Mouse (Mus musculus): ENCODE results near the gene Vax2. TPM values are rescaled to one million over a fixed set of nuclear protein-coding genes. Genes with fewer than 3 reads are reported as not detected.

Gene Vax2
- total RNA-seq, 2 experiments from 2014 or later: not detected

DNA sequence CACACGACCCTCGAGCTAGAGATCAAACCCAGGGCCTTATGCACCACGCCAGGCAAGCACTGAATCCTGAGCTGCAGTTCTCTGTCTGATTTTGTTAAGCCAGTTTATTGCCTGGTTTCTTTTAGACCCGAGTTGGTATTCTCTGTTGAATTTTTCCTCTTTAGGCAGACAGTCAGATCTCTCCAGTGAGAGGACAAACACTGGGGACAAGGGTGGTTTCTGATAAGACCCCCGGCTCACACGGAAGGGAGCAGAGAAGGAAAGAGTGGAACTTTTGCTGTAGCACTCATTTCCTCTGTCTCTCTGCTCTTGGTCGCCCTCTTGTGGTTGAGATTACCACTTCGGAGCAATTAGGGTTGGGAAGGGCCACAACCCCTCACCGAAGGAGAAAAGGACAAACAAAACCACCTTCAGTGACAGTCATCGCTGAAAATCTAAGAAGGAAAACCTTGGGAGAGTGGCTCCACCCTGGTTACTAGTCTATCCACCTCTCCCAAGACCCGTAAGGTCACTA, 39.2 kb downstream of the Vax2 start:
- intact Hi-C loops (cut with DNase I): no loop called here
- DNase-seq: peak; percentile 60

- no peak for DNase-seq
- intact Hi-C loops (cut with DNase I): no loop called here
Measured at GRCm38 (mm10) chr6:83756051-83756450, 45.0 kb downstream of the Vax2 start.

GRCm38 (mm10) chr6:83762344-83762743, 51.3 kb downstream of the Vax2 start, which contains the start of gene Ankrd53:
Ankrd53 (plus strand) TSS chr6:83762644.
- intact Hi-C loops (cut with DNase I): no loop called here
- no peak for DNase-seq

DNA sequence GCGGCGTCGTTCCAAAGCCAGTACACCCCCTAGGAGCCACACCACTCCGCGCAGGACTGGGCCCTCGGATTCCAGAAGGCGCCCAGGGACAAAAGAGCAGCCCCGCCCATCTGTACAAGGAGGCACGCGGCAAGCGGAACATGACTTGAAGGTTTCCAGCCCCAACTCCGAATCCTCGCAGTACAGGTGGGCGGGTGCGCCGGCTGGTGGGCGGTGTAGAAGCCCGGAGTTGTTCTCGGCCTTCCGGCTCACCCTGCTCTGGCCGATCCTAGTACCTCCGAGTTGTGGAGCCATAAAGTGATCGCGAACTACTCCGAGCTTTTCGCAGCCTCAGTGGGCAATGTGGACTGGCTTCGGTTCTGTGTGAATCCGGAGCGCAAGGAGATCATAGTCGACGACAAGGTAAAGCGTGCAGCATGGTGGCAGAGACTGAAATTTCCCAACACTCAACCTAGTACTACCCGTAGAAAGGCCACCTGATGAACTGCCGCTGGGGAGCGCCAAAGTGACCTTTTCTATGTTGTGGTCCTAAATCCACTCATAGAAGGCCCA, 51.9 kb downstream of the Vax2 start:
- peak; percentile 10 for DNase-seq
- intact Hi-C loops (cut with DNase I): no loop called here

DNA sequence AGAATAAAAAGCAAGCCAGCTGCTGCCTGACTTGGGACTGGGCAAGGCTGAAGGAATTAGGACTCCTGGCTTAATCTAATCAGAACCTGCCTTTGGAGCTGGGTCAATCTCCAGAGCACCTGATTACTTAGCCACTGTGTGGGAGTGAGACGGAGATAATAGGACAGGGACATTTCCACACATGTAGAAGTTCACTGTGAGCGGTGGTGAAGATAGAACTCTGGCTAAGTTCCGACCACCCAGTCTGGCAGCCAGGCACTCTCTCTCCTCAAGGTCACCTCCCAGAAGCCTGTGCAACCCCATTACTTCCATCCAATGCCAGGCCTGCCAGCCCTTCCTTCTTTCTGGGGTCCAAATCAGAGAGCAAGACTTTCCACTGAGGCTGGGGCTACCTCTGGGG, 55.9 kb downstream of the Vax2 start:
- intact Hi-C loops (cut with DNase I): no loop called here
- DNase-seq: no peak

DNA sequence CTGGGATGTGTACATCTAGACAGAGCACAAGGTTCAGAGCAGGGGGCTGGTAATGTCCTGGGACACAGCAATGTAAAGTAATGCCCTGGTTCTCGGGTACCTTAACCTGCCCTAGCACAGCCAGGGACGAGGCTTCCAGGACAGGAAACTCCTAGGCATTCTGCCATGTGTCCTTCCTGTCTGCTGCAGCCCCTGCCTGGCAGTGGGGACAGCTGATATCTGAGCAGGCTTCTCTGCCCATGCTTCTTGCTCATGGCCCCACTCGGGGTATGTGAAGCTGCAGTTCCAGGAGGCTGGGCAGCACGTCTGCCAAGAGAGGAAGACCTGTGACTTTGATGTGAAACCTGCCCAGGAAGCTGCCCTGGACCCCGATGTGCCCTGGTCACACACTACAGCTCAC, 57.4 kb downstream of the Vax2 start:
- intact Hi-C loops (cut with DNase I): no loop called here

GRCm38 (mm10) chr6:83774126-83774525, 63.1 kb downstream of the Vax2 start:
- DNase-seq: no peak
- intact Hi-C loops (cut with DNase I): no loop called here

More for the DNA sequence above, 57.4 kb downstream of the Vax2 start:
- no peak for DNase-seq

DNA sequence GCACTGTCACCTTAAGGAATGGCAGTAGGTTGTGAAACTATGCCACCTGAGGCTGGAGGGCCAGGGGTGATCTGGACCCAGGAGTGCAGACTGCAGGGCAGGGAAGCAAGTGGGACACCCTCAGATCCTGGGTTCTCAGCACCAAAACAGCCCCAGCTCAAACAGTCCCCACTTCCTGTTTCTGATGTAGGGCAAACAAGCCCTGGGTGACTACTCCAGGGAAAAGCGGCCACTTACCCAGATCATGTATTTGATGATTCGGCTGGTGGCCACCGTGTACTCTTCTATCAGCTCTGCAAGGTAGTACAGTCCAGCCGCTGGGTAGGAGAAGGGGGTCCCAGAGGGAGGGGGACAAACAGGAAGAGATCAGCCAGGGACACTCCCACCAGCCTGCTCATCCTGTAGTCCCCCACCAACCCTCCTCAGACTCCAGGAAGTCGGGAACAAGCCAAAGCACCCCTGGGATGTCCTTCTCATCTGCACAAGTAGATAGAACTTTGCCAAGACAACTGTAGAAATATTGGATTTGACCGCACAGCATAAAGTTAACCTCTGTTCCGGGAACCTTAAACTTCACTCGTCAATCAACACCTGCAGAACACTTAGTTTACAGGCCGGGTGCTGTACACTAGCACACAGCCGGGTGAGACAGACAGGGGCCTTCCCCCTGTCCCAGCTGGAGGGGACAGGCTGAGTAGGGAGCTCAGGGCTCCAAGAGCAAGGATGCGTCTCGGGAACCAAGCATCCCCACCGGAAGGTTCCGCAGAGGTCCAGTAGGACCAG, 63.9 kb downstream of the Vax2 start:
- intact Hi-C loops (cut with DNase I): no loop called here
- DNase-seq: peak; percentile 17

DNA sequence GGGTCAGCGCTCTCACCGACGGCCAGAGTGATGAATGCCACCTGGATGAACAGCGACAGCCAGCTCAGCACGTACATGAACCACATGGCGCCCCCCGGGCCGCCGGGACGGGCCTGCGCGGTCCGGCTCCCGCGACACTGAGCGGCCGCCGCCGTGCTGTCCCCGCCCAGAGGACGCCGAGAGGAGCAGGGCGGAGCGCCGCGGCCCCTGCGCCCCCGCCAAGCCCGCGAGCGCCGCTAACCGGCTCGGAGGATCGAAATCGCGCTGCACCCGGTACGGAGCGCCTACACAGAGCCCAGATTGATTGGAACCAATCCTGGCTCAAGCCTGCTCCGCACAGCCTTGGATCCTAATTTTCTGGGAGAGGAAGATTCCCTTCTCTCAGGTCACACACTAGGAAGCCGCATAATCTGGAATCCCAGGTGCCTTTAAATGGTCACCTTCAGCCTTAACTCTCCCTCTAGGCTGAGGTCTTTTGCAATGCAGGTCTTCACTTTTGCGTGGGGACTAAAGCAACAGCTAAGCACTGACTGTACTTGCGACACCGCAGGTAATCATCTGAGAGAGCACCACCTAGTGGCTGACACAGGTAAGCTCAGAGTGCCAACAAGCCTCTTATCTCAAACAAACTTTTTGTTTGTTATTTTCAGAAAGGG, 64.7 kb downstream of the Vax2 start, which contains the start of gene Tex261:
Tex261 (minus strand) TSS at position 176 of the 656 bp plus-strand sequence.
- DNase-seq: peak; percentile 91
- intact Hi-C loops (cut with DNase I): no loop called here

GRCm38 (mm10) chr6:83778306-83778705, 67.2 kb downstream of the Vax2 start:
- no peak for DNase-seq
- intact Hi-C loops (cut with DNase I): no loop called here

- DNase-seq: peak; percentile 44
- intact Hi-C loops (cut with DNase I): no loop called here
Measured at GRCm38 (mm10) chr6:83779026-83779425, 68.0 kb downstream of the Vax2 start.

DNA sequence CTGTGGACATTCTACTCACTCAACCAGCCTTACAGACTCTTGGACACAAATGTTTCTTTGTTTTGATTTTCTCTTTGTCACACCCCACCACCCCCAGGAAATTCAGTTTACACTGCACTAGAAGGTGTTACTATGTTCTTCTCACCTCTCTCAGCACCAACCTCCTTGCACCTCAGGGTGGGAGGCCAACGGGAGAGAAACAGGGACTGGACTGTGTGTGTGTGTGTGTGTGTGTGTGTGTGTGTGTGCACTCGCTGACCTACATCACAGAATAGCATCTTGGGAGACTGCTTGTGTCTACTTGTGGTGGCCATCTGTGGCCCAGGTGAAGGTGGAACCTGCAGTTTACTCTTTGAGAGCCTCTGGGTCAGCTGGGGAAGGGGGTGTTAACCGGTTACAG, 75.4 kb downstream of the Vax2 start:
- intact Hi-C loops (cut with DNase I): no loop called here
- DNase-seq: no peak

Other genes starting within 250 kb of the Vax2 start
- gene Dguok, start 204.3 kb upstream of the Vax2 start, total RNA-seq (2021): 10 to 100 TPM; 31.3 to 34.8 TPM
- gene Actg2, start 175.0 kb upstream of the Vax2 start, total RNA-seq (2021): under 1 TPM in 1 of 2 experiments, not detected in 1; 0.56 TPM
- gene Stambp, start 138.5 kb upstream of the Vax2 start, total RNA-seq (2021): 10 to 100 TPM; 48.5 to 51.1 TPM
- gene Clec4f, start 55.1 kb upstream of the Vax2 start, total RNA-seq (2021): under 1 TPM in 1 of 2 experiments, not detected in 1; 0.14 TPM
- not detected for gene Cd207, start 33.4 kb upstream of the Vax2 start, total RNA-seq (2021)
- 1 to 10 TPM in 1 of 2 experiments, under 1 TPM in 1; 0.68 to 1.0 TPM for gene Atp6v1b1, start 31.7 kb downstream of the Vax2 start, total RNA-seq (2021)
- not detected for gene Ankrd53, start 51.4 kb downstream of the Vax2 start, total RNA-seq (2021)
- gene Tex261, start 64.5 kb downstream of the Vax2 start, total RNA-seq (2021): 10 to 100 TPM; 51.3 to 58.7 TPM
- gene Nagk, start 83.7 kb downstream of the Vax2 start, total RNA-seq (2021): 10 to 100 TPM; 76.7 to 83.1 TPM
- 10 to 100 TPM; 58.2 to 70.8 TPM for gene Paip2b, start 120.5 kb downstream of the Vax2 start, total RNA-seq (2021)
- 100 to 1,000 TPM; 148 to 161 TPM for gene Zfp638, start 155.8 kb downstream of the Vax2 start, total RNA-seq (2021)